Comparison of ENCODE assay signal across 8 mouse cellular contexts in the genomic region with DNA sequence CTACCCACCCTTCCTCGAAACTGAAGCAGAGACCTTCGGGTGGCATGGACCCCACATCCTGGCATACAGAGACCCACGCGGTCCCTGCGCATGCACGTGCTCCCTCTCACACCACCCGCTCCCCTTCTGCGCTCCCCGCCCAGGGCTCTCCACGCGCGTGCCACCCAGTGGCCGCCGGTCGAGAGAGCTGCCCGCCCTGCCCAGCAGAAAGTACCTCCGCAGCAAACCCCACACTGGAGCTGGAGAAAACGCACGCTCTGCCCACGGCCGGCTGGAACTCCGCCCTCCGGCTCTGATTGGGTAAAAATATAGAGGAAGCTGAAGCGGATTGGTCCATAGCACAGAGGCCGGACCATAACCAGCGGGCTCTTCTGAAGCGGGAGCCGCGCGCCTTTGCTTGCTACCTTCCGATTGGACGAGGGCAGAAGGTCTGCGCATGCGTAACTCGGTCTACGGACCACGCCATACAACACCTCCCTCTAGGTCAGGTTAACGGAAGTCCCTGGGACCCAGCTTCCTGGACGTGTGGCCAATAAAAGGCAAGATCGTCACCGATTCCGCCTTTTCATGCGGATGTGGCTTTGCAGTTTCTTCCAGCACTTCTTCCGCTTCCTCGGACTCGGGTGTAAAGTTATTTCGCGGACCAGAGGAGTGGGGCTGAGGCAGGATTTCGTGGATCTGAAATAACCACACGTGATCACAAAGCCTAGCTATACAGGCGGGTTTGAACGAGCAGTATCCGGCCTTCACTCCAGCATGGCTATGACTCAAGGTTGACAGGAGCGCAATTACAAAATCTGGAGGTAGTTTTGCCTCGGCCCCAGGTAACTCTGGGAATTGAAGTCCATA. TPM values are rescaled to one million over a fixed set of nuclear protein-coding genes. Genes with fewer than 3 reads are reported as not detected.
DNase-seq lines count a peak whose midpoint lies in the region; ATAC-seq lines count a peak whose summit lies in the region.

A gene (minus strand): TSS at position 280 of the 849 bp plus-strand sequence.

- DNase-seq in R1 (ENCODE audit: low read depth, low spot score): peak; percentile 100
- peak; percentile 97 to 99 for DNase-seq in cerebellum, postnatal 25 days
- DNase-seq in frontal cortex, postnatal 25 days (ENCODE audit: low spot score in 2 of 2): peak; percentile 96 to 98
- peak; percentile 99 for DNase-seq in hindbrain, embryonic 14.5 days (ENCODE audit: low spot score)
- peak; percentile 99 for DNase-seq in layer of hippocampus, postnatal 36 days
- peak; percentile 100 for DNase-seq in lung, postnatal 36 days
- peak; percentile 100 for DNase-seq in retina, postnatal 1 day
- DNase-seq in urinary bladder, adult 18-20 months (ENCODE audit: low spot score in 2 of 2): peak; percentile 85 to 99

- H3K9ac ChIP-seq in hindbrain, embryonic 14.5 days: peak within 1 kb of the TSS; percentile 75

- no peaks in the 10 kb centered on the region for H3K9me3 ChIP-seq in hindbrain, embryonic 14.5 days (ENCODE audit: control insufficient read depth, low read length)

- H3K27ac ChIP-seq in hindbrain, embryonic 14.5 days: peak within 1 kb of the TSS; percentile 78

- peak within 1 kb of the TSS; percentile 52 for H3K4me3 ChIP-seq in hindbrain, embryonic 14.5 days (replicated peaks; ENCODE audit: low read length)

- peak within 1 kb of the TSS; percentile 87 for H3K4me2 ChIP-seq in hindbrain, embryonic 14.5 days (replicated peaks)

- peaks cover 14% of the 10 kb centered on the region for H3K4me1 ChIP-seq in hindbrain, embryonic 14.5 days (replicated peaks; ENCODE audit: control insufficient read depth, insufficient read depth, low read length)

- no peaks in the 10 kb centered on the region for H3K36me3 ChIP-seq in hindbrain, embryonic 14.5 days (replicated peaks; ENCODE audit: control insufficient read depth, insufficient read depth)

- under 1% methylated on average over 55 of the region's 55 CpGs for WGBS in hindbrain, embryonic 14.5 days

- peak; percentile 99 for ATAC-seq in hindbrain, embryonic 14.5 days (ENCODE audit: low FRiP score)

- H3K27me3 ChIP-seq in hindbrain, embryonic 14.5 days (ENCODE audit: control insufficient read depth, insufficient read depth, low read length): no peaks in the 10 kb centered on the region

RNA-seq across cellular contexts. Expression of the gene that starts here (rescaled TPM):
- polyA plus RNA-seq in hindbrain, embryonic 14.5 days (2014; fragmentation: Nextera tagmentation; extraction: Ambion mirVana): 5.4 and 5.9 TPM in 2 replicates
- total RNA-seq in layer of hippocampus, postnatal 36 days (2021): 1 to 10 TPM; 2.8 to 3.5 TPM

Comparison
In these comparisons a context has a peak if more than half of its experiments do, and no peak if none do; other contexts are left out.
1. Peak in every context shown above with its lines: DNase-seq, ATAC-seq, H3K4me3 ChIP-seq and H3K27ac ChIP-seq.